Mouse (Mus musculus): ENCODE measurements around the gene Snupn. TPM values are rescaled to one million over a fixed set of nuclear protein-coding genes. Genes with fewer than 3 reads are reported as not detected.
A peak's percentile ranks its signal among the peaks of the same experiment; 100 is the strongest.
"Not testable (repeated sequence)": the region's sequence is repeated elsewhere in the genome, so short reads cannot be mapped to it uniquely, and the experiment has no call there.

Snupn gene
- total RNA-seq, 2 experiments from 2014 or later = 14.4 to 15.2 TPM

GRCm38 (mm10) chr9:56928041-56928811 lies 22.5 kb upstream of the Snupn start, which contains the start of gene Snx33:
Gene Snx33 (minus strand): TSS chr9:56928371.
- DNase-seq (ENCODE audit: low spot score in 2 of 2) = peak; percentile 94

- DNase-seq (ENCODE audit: low spot score in 2 of 2) = no peak
Observed at GRCm38 (mm10) chr9:56929496-56929895, 21.2 kb upstream of the Snupn start.

GRCm38 (mm10) chr9:56930556-56930955 lies 20.1 kb upstream of the Snupn start:
- no peak for DNase-seq (ENCODE audit: low spot score in 2 of 2)

- no peak for DNase-seq (ENCODE audit: low spot score in 2 of 2)
Observed at GRCm38 (mm10) chr9:56936861-56937222, 13.8 kb upstream of the Snupn start.

GRCm38 (mm10) chr9:56937223-56938160 lies 13.2 kb upstream of the Snupn start, which contains the start of gene Imp3:
Gene Imp3 (plus strand): TSS chr9:56937475.
- peak; percentile 74 to 77 for DNase-seq (ENCODE audit: low spot score in 2 of 2)

- no peak for DNase-seq (ENCODE audit: low spot score in 2 of 2)
Observed at GRCm38 (mm10) chr9:56938374-56938773, 12.3 kb upstream of the Snupn start.

GRCm38 (mm10) chr9:56947481-56947880 lies 3.2 kb upstream of the Snupn start:
- DNase-seq (ENCODE audit: low spot score in 2 of 2) = peak; percentile 36 to 48

GRCm38 (mm10) chr9:56948699-56949098 lies 2.0 kb upstream of the Snupn start:
- not testable (repeated sequence) for DNase-seq (ENCODE audit: low spot score in 2 of 2)

- no peak for DNase-seq (ENCODE audit: low spot score in 2 of 2)
Observed at GRCm38 (mm10) chr9:56949767-56950166, 911 bp upstream of the Snupn start.

GRCm38 (mm10) chr9:56953562-56953961 lies 2.9 kb downstream of the Snupn start:
- DNase-seq (ENCODE audit: low spot score in 2 of 2) = no peak

GRCm38 (mm10) chr9:56956966-56957675 lies 6.4 kb downstream of the Snupn start:
- DNase-seq (ENCODE audit: low spot score in 2 of 2) = no peak

GRCm38 (mm10) chr9:56958689-56959088 lies 8.0 kb downstream of the Snupn start:
- no peak for DNase-seq (ENCODE audit: low spot score in 2 of 2)

- no peak for DNase-seq (ENCODE audit: low spot score in 2 of 2)
Observed at GRCm38 (mm10) chr9:56961591-56961990, 10.9 kb downstream of the Snupn start.

GRCm38 (mm10) chr9:56970158-56970557 lies 19.5 kb downstream of the Snupn start:
- DNase-seq (ENCODE audit: low spot score in 2 of 2) = no peak

GRCm38 (mm10) chr9:56973960-56974524 lies 23.4 kb downstream of the Snupn start:
- no peak for DNase-seq (ENCODE audit: low spot score in 2 of 2)

- DNase-seq (ENCODE audit: low spot score in 2 of 2) = no peak
Observed at GRCm38 (mm10) chr9:56975199-56975598, 24.5 kb downstream of the Snupn start.

GRCm38 (mm10) chr9:56980186-56980585 lies 29.5 kb downstream of the Snupn start:
- DNase-seq (ENCODE audit: low spot score in 2 of 2) = no peak

GRCm38 (mm10) chr9:56981502-56981901 lies 30.8 kb downstream of the Snupn start:
- DNase-seq (ENCODE audit: low spot score in 2 of 2) = no peak

- DNase-seq (ENCODE audit: low spot score in 2 of 2) = peak; percentile 93 to 94
Observed at GRCm38 (mm10) chr9:56994286-56995197, 43.9 kb downstream of the Snupn start, which contains the start of gene Ptpn9. Gene Ptpn9 (plus strand): TSS chr9:56994923.

Measured in adrenal gland, adult 18-20 months (tissue).